Mouse (Mus musculus): Measurements from ENCODE around the gene Net1. TPM values are rescaled to one million over a fixed set of nuclear protein-coding genes. Genes with fewer than 3 reads are reported as not detected.
"Not testable (repeated sequence)": the region's sequence is repeated elsewhere in the genome, so short reads cannot be mapped to it uniquely, and the experiment has no call there.

Net1 gene
- polyA plus RNA-seq, 1 experiment from 2014 or later, result 131 TPM

DNA sequence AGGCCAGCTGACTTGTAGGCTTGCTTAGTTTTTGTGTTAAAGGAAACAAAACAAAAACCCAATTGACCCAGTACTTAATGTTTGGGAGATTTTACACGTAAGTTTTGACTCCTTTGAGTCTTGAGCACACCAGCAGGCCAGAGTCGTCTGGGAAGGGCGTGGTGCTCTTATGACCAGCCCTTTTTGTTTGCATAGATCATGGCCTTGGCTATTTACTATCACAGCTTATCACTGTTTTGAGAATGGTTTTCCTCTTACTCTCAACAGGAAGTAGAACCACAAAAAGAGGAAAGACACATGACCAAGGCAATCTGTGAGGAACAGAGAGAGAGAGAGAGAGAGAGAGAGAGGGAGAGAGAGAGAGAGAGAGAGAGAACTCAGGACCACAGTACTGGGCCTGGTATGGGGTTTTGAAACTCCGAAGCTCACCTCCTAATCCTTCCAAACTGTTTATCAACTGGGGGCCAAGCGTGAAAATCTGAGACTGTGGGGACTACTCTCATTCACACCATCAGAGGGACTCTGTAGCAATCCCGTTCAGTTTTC is 10.8 kb downstream of the Net1 start:
- Histone ChIP-seq H3K27ac (no peak overlapping the region), H3K4me3 (replicated peaks) (no peak overlapping the region), H3K4me2 (replicated peaks) (no peak overlapping the region), H3K4me1 (replicated peaks) (0 out of 2 replicates have a peak, but pooled peaks cover 2% of the 10 kb centered on the region), H3K9me3 (no peaks in the 10 kb centered on the region), H3K36me3 (no peaks in the 10 kb centered on the region; the same call in 1 of the 2 replicates), H3K9ac (no peak overlapping the region), H3K27me3 (replicated peaks) (no peaks in the 10 kb centered on the region)
- WGBS, result 60% methylated on average over 6 of the region's 6 CpGs
- peak; percentile 88 for ATAC-seq

DNA sequence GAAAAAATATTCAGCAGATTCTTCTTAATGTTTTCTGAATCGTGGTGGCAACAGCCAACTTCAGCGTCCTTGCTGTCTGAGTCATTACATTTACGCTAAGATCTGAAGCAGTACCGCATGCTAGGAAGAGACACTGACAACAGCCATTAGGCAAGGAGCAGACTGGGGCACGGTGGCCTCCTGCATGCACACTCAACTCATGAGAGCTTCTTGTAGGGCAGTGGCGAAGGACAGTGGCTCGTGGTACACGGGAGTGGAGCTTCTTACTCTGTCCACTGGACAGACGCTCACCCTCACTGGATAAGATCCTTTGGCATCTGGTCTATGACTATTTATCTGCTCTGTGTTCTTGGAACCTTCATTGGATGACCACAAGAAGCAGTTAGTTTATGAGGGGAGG is 18.7 kb downstream of the Net1 start:
- Histone ChIP-seq H3K4me2 (replicated peaks) (no peak overlapping the region), H3K36me3 (no peaks in the 10 kb centered on the region; the same call in 1 of the 2 replicates), H3K9me3 (no peaks in the 10 kb centered on the region), H3K9ac (no peak overlapping the region), H3K27ac (no peak overlapping the region), H3K27me3 (replicated peaks) (no peaks in the 10 kb centered on the region), H3K4me3 (replicated peaks) (no peak overlapping the region), H3K4me1 (replicated peaks) (no peaks in the 10 kb centered on the region)
- WGBS, result 85% methylated on average over 9 of the region's 9 CpGs
- no peak for ATAC-seq

DNA sequence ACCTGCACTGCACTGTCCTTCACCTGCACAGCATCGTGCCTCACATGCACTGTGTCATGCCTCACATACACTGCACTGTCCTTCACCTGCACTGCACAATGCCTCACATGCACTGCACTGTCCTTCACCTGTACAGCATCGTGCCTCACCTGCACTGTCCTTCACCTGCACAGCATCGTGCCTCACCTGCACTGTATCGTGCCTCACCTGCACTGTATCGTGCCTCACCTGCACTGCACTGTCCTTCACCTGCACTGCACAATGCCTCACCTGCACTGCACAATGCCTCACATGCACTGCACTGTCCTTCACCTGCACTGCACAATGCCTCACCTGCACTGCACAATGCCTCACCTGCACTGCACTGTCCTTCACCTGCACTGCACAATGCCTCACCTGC is 19.8 kb downstream of the Net1 start:
- not testable (repeated sequence) for ATAC-seq; H3K4me3 ChIP-seq (replicated peaks); H3K9ac ChIP-seq; H3K27me3 ChIP-seq (replicated peaks); H3K4me2 ChIP-seq (replicated peaks); H3K36me3 ChIP-seq; H3K4me1 ChIP-seq (replicated peaks); H3K9me3 ChIP-seq; H3K27ac ChIP-seq
- WGBS, result 92% methylated on average over 5 of the region's 5 CpGs

DNA sequence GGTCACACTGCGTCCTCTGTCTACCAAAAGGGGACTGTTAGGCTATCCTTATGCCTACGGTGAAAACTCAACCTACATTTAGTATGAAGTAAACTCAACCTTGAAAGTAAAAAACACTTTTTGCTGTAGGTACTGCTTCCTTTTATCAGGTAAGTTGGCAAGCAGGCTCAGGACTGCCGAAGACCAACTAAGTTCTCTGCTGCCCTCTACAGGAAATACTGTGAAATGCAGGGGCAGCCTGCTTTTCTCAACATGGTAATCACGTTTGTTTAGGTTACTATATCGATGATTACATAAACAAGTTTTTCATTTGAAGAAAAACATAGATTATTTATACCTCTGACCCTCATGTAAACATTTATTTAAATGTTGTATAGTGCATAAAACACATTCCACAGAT is 21.1 kb downstream of the Net1 start:
- no peak overlapping the region for H3K27ac ChIP-seq
- WGBS, result 28% methylated on average over 5 of the region's 5 CpGs

DNA sequence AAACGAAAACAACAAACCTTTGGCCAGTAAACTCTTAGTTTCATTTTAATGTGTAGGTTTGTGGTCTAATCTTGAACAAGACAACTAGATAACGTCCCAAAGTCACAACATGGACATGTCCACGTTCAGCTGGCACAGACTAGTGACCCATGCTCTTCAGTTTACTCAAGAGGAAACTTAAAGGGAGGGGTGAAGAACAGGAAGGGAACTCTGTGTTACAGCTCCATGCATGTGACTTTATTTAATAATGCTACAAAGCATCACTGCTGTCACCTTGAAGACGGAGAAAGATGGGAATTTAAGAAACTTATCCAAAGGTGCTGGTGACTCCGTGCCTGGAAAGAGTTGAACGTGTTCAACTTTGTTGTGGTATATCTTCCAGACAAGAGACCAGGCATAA is 22.0 kb downstream of the Net1 start:
- no peak overlapping the region for H3K4me3 ChIP-seq (replicated peaks)
- ATAC-seq, result no peak
- H3K9me3 ChIP-seq, result no peaks in the 10 kb centered on the region
- no peak overlapping the region for H3K9ac ChIP-seq
- H3K27ac ChIP-seq, result no peak overlapping the region
- no peaks in the 10 kb centered on the region for H3K4me1 ChIP-seq (replicated peaks)
- 84% methylated on average over 6 of the region's 6 CpGs for WGBS
- H3K4me2 ChIP-seq (replicated peaks), result no peak overlapping the region
- no peaks in the 10 kb centered on the region for H3K27me3 ChIP-seq (replicated peaks)
- no peaks in the 10 kb centered on the region for H3K36me3 ChIP-seq

More for the DNA sequence above, 21.1 kb downstream of the Net1 start:
- Histone ChIP-seq H3K4me2 (replicated peaks) (no peak overlapping the region), H3K9ac (no peak overlapping the region), H3K27me3 (replicated peaks) (no peaks in the 10 kb centered on the region), H3K4me1 (replicated peaks) (no peaks in the 10 kb centered on the region), H3K9me3 (no peaks in the 10 kb centered on the region), H3K4me3 (replicated peaks) (no peak overlapping the region), H3K36me3 (no peaks in the 10 kb centered on the region)
- no peak for ATAC-seq

DNA sequence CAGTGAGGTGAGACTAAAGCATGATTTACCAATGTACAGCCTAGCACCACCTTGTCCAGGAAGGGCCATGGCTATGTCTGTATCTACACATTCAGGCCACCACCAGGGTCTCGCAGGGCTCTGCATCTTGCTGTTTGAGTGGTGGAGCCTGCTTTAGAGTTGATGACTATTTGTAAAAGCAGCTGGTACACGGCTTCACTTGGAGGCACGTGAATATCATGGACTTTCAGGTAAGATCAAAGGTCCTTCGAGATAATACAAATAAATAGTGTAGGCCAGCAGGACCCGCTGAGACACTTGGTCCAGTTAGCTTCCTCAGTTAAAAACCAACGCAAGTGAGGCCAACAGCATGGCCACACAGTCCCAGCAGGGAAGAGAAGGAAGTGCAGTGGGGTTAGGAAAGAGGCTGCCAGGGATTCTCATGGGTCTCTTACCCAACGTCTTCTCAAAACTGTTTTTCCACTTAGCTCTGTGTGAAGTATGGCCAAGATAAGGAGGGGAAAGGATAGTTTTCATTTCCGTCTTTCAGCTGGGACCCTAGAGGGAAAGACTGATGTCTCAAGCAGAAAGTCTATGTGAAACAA is 22.5 kb downstream of the Net1 start:
- 63% methylated on average over 8 of the region's 8 CpGs for WGBS
- H3K4me1 ChIP-seq (replicated peaks), result no peaks in the 10 kb centered on the region
- 0 out of 2 replicates have a peak overlapping the region, but pooled peaks have one; percentile 29 for H3K27ac ChIP-seq
- H3K27me3 ChIP-seq (replicated peaks), result no peaks in the 10 kb centered on the region
- no peak overlapping the region for H3K9ac ChIP-seq
- no peaks in the 10 kb centered on the region for H3K36me3 ChIP-seq
- 0 out of 2 replicates have a peak overlapping the region, but pooled peaks have one; percentile 3 for H3K4me2 ChIP-seq (replicated peaks)
- H3K9me3 ChIP-seq, result no peaks in the 10 kb centered on the region
- no peak overlapping the region for H3K4me3 ChIP-seq (replicated peaks)
- ATAC-seq, result no peak

DNA sequence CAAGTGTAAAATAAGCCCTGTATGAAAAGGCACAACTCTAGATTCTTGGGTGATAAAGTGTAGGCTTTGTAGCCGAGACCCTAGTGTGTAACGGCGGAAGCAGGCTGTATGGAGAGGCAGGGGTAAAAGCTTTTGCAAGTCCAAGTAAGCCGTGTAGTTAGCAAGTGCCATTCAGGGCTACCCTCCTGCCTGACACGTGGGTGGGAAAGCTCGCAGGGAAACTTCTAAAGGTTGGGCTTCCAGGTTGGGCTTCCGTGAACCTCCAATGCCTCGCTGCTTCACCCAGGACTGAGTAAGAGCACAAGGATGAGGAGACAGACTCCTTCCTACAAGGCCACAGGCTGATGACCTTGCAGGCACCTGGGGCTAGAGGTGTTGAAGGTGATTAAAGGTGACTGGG is 23.5 kb downstream of the Net1 start:
- H3K4me1 ChIP-seq (replicated peaks), result no peaks in the 10 kb centered on the region
- H3K27me3 ChIP-seq (replicated peaks), result no peaks in the 10 kb centered on the region
- no peak for ATAC-seq
- peak overlapping the region; percentile 29; the same call in 1 of the 2 replicates for H3K27ac ChIP-seq
- no peaks in the 10 kb centered on the region for H3K9me3 ChIP-seq
- no peak overlapping the region for H3K9ac ChIP-seq
- no peak overlapping the region for H3K4me3 ChIP-seq (replicated peaks)
- no peaks in the 10 kb centered on the region for H3K36me3 ChIP-seq
- H3K4me2 ChIP-seq (replicated peaks), result no peak overlapping the region
- WGBS, result 67% methylated on average over 8 of the region's 8 CpGs

DNA sequence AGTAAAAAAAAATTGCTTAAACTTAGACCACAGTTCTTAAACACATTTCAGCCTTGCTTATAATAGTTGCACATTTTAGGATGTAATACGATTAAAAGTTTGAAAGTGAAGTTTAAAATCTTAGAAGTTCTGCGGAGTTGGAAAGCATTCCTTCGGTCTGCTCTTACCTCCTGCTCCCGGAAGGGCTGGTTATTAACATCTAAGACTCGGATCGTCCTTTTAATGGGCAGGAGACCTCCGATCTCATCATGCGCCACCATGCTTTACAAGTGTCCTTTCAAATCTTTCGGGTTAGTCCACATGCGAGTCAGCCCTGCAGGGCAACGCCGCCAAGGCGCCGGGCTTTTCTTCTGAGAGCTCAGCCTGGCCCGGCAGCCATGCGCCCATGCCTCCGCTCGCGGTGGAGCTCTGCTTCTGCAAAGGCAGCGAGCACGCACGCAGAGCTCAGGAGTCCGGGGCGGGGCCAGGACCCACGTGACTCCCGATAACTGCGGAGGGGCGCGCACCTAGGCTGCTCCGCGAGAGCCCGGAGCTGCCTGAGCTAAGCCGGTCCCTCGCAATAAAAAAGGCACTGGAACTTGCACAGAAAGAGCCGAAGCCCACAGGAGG is 24.8 kb downstream of the Net1 start:
- no peaks in the 10 kb centered on the region for H3K4me1 ChIP-seq (replicated peaks)
- peak overlapping the region; percentile 55 for H3K4me2 ChIP-seq (replicated peaks)
- H3K36me3 ChIP-seq, result peaks cover 4% of the 10 kb centered on the region; the same call in 1 of the 2 replicates
- H3K9me3 ChIP-seq, result no peaks in the 10 kb centered on the region
- H3K27me3 ChIP-seq (replicated peaks), result no peaks in the 10 kb centered on the region
- ATAC-seq, result peak; percentile 96
- WGBS, result under 1% methylated on average over 35 of the region's 35 CpGs
- H3K4me3 ChIP-seq (replicated peaks), result peak overlapping the region; percentile 55
- H3K27ac ChIP-seq, result peak overlapping the region; percentile 79
- H3K9ac ChIP-seq, result peak overlapping the region; percentile 63

DNA sequence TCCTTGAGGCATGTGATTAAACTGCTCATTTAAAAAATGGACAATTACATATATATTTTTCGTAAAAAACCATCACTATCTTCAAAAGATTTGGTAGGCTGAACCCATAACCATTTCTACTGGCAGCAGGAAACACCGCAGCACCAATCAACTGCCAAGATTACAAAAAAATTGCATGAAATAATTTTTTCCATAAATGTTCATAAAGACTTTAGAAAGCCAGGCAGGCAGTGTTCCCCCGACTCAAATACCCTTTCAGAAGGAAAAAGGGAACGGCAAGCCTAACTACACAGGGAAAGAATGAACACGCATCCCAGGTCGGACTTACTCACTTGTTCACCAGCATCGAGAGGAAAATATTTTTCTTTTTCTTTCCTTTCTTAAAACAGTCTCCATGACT is 25.4 kb downstream of the Net1 start:
- H3K4me3 ChIP-seq (replicated peaks), result peak overlapping the region; percentile 55
- no peaks in the 10 kb centered on the region for H3K4me1 ChIP-seq (replicated peaks)
- H3K4me2 ChIP-seq (replicated peaks), result peak overlapping the region; percentile 55
- H3K9me3 ChIP-seq, result no peaks in the 10 kb centered on the region
- 7% methylated on average over 7 of the region's 7 CpGs for WGBS
- no peaks in the 10 kb centered on the region for H3K27me3 ChIP-seq (replicated peaks)
- H3K9ac ChIP-seq, result peak overlapping the region; percentile 49
- ATAC-seq, result no peak
- peak overlapping the region; percentile 69 for H3K27ac ChIP-seq
- peaks cover 9% of the 10 kb centered on the region; the same call in 1 of the 2 replicates for H3K36me3 ChIP-seq

DNA sequence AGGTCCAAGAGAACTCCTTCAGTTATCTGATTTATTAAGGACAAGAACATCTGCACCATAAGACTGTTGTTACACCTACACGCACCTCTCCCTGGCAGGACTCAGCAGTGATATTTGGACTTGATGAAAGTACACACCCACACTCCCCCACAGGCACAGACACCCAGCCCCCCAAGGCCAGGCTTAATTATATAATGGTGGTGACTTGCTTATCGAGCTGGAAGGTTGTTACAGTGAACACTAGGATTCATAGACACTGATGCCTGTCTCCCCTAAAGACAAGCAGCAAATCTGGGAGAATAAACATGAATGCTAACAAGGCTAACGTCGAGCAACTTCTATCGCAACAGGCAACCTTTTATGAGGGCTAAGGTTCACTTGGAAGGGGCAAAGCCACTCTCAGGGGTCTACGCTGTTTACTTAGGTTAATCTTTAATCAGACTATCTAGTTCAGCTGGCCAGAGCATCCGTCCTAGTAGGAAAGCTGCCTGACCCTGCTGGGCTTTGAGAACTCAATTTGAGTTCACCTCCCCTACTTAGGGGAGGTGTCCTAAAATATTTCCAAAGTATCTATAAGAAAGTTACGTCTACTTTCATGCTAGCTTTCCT is 26.4 kb downstream of the Net1 start:
- H3K27ac ChIP-seq, result peak overlapping the region; percentile 69

DNA sequence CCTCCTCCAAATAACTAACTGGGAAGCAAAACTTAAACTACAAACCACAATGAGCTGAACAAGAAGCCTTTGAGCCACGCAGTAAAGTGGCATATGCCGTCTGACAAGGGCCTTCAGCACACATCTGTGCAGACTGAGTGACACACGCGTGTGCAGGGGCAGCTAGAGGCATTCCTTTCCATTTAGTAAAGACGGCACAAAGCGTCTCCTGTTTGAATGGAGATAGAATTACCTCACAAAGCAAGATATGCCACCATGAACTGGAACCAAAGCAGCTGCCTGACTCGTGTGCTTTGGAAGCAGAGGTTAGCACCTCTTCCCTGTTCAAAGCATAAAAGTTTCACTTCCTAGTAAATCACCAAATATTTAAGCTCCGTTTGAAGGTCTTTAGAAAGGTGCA is 28.0 kb downstream of the Net1 start:
- no peak for ATAC-seq
- Histone ChIP-seq H3K4me2 (replicated peaks) (peak overlapping the region; percentile 48), H3K9me3 (no peaks in the 10 kb centered on the region), H3K36me3 (peaks cover 21% of the 10 kb centered on the region), H3K27me3 (replicated peaks) (no peaks in the 10 kb centered on the region), H3K9ac (no peak overlapping the region), H3K4me3 (replicated peaks) (peak overlapping the region; percentile 17; the same call in 1 of the 2 replicates), H3K27ac (0 out of 2 replicates have a peak overlapping the region, but pooled peaks have one; percentile 40), H3K4me1 (replicated peaks) (no peaks in the 10 kb centered on the region)
- WGBS, result 43% methylated on average over 8 of the region's 8 CpGs

More for the DNA sequence above, 26.4 kb downstream of the Net1 start:
- Histone ChIP-seq H3K4me2 (replicated peaks) (peak overlapping the region; percentile 55), H3K9me3 (no peaks in the 10 kb centered on the region), H3K36me3 (peaks cover 18% of the 10 kb centered on the region; the same call in 1 of the 2 replicates), H3K4me1 (replicated peaks) (no peaks in the 10 kb centered on the region), H3K9ac (peak overlapping the region; percentile 49), H3K27me3 (replicated peaks) (no peaks in the 10 kb centered on the region), H3K4me3 (replicated peaks) (peak overlapping the region; percentile 55)
- 26% methylated on average over 8 of the region's 8 CpGs for WGBS
- ATAC-seq, result peak; percentile 72

DNA sequence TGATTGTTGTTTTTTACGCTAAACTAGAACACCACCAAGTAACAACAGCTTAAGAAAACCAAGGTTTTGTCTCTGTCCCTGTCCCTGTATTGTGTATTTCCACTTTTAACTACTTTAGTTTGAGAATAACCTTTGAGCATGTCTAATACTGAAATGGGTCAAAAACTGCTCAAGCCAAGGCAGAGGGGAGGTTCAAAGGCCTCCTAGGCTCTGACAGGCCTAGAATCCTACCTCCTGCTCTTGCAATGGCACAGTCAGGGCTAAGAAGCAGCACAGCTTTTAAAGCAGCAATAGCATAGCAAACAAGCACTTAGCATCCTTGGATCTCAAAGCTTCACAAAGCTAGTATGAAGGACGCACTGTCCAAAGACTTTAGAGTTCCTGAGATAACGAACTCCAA is 28.9 kb downstream of the Net1 start:
- Histone ChIP-seq H3K36me3 (peaks cover 22% of the 10 kb centered on the region), H3K4me2 (replicated peaks) (peak overlapping the region; percentile 26; the same call in 1 of the 2 replicates), H3K9me3 (no peaks in the 10 kb centered on the region), H3K4me3 (replicated peaks) (no peak overlapping the region), H3K27ac (no peak overlapping the region), H3K9ac (no peak overlapping the region), H3K4me1 (replicated peaks) (no peaks in the 10 kb centered on the region), H3K27me3 (replicated peaks) (no peaks in the 10 kb centered on the region)
- no peak for ATAC-seq
- WGBS, result 77% methylated on average over 3 of the region's 3 CpGs

All from intestine, embryonic 15.5 days (tissue).